8 mouse cellular contexts compared by ENCODE assay signal in genomic region chr2:26603720-26604671, GRCm38 (mm10). TPM values are rescaled to one million over a fixed set of nuclear protein-coding genes. Genes with fewer than 3 reads are reported as not detected.
DNase-seq lines count a peak whose midpoint lies in the region; ATAC-seq and TF ChIP-seq lines count a peak whose summit lies in the region.

Gene Agpat2, minus strand, starts transcription at chr2:26604417.

- peaks cover 30% of the 10 kb centered on the region for H3K27me3 ChIP-seq in erythroblast, embryonic 14.5 days (ENCODE audit: control insufficient read depth)
- H3K27me3 ChIP-seq in heart, postnatal 0 days (ENCODE audit: control insufficient read depth, insufficient read depth, low read length): no peaks in the 10 kb centered on the region

- peak; percentile 85 for ATAC-seq in heart, postnatal 0 days (ENCODE audit: insufficient read depth, low read depth)

- H3K9me3 ChIP-seq in erythroblast, embryonic 14.5 days (ENCODE audit: control insufficient read depth, low read length): no peaks in the 10 kb centered on the region
- H3K9me3 ChIP-seq in heart, postnatal 0 days (replicated peaks; ENCODE audit: control insufficient read depth, low read length): no peaks in the 10 kb centered on the region

- peak within 1 kb of the TSS; percentile 72 for H3K9ac ChIP-seq in heart, postnatal 0 days (replicated peaks; ENCODE audit: low read depth, low read length)

- no peak; the same call in 1 of the 2 replicates for TF ChIP-seq EP300 in heart, postnatal 0 days (IDR thresholded peaks at IDR 0.05; ENCODE audit: low read depth)

- H3K36me3 ChIP-seq in erythroblast, embryonic 14.5 days (ENCODE audit: control insufficient read depth): no peaks in the 10 kb centered on the region
- no peaks in the 10 kb centered on the region for H3K36me3 ChIP-seq in heart, postnatal 0 days (replicated peaks; ENCODE audit: control insufficient read depth, insufficient read depth, low read length)

- peak; percentile 46 for TF ChIP-seq CTCF in heart, postnatal 0 days (IDR thresholded peaks at IDR 0.05; ENCODE audit: low read depth)

- 1% methylated on average over 58 of the region's 103 CpGs for WGBS in heart, postnatal 0 days

- peak within 1 kb of the TSS; percentile 85 for H3K4me2 ChIP-seq in heart, postnatal 0 days (ENCODE audit: low read depth, low read length)

- H3K4me3 ChIP-seq in erythroblast, embryonic 14.5 days (replicated peaks): peak within 1 kb of the TSS; percentile 63
- peak within 1 kb of the TSS; percentile 66 for H3K4me3 ChIP-seq in heart, postnatal 0 days (ENCODE audit: low read depth, low read length)

- DNase-seq in A20 (ENCODE audit: low read depth, low spot score): peak; percentile 32
- DNase-seq in adipocyte (ENCODE audit: low spot score): peak; percentile 74
- peak; percentile 80 for DNase-seq in heart, postnatal 0 days (ENCODE audit: low spot score)
- peak; percentile 86 to 94 for DNase-seq in kidney, postnatal 25 days
- DNase-seq in lung, postnatal 14 days: peak; percentile 90
- DNase-seq in ovary, postnatal 10 days (ENCODE audit: low spot score): peak; percentile 54
- DNase-seq in urinary bladder, adult 2 months (ENCODE audit: low spot score): peak; percentile 77

- H3K4me1 ChIP-seq in erythroblast, embryonic 14.5 days (ENCODE audit: control insufficient read depth): peaks cover 15% of the 10 kb centered on the region
- peaks cover 17% of the 10 kb centered on the region for H3K4me1 ChIP-seq in heart, postnatal 0 days (ENCODE audit: control insufficient read depth, insufficient read depth)

- H3K27ac ChIP-seq in heart, postnatal 0 days (ENCODE audit: low read depth): peak within 1 kb of the TSS; percentile 88

RNA-seq across cellular contexts. Expression of gene Agpat2, which starts in this region (rescaled TPM):
- 0.02 and 0.31 TPM in 2 replicates for polyA plus RNA-seq in erythroblast, embryonic 14.5 days (2012)
- 41.0 and 49.3 TPM in 2 replicates for total RNA-seq in heart, postnatal 0 days (2014; rRNA removed; ENCODE audit: low replicate concordance)
- 23.9 and 24.1 TPM in 2 replicates for polyA plus RNA-seq in heart, postnatal 0 days (2015; fragmentation: Nextera tagmentation; extraction: Ambion mirVana)
- 48.3 and 63.6 TPM in 2 replicates for polyA plus RNA-seq in urinary bladder, adult 2 months (2012; rRNA removed)

Comparison
In these comparisons a context has a peak if more than half of its experiments do, and no peak if none do; other contexts are left out.
1. Peak in every context shown above with its lines: DNase-seq, ATAC-seq, H3K4me3 ChIP-seq and H3K27ac ChIP-seq.
2. RNA of gene Agpat2 (polyA plus RNA-seq): 48.3 to 63.6 TPM in urinary bladder, adult 2 months and 23.9 to 24.1 TPM in heart, postnatal 0 days; 0.02 to 0.31 TPM in erythroblast, embryonic 14.5 days; every median in the first group is over 10 times any median in the second.
3. DNase-seq: peak in every context shown above with its lines; median percentile 90 in kidney, postnatal 25 days; 90 in lung, postnatal 14 days; 80 in heart, postnatal 0 days; 77 in urinary bladder, adult 2 months; 74 in adipocyte; 54 in ovary, postnatal 10 days; 32 in A20.